Comparison of ENCODE assay signal across 8 mouse cellular contexts in the genomic region with DNA sequence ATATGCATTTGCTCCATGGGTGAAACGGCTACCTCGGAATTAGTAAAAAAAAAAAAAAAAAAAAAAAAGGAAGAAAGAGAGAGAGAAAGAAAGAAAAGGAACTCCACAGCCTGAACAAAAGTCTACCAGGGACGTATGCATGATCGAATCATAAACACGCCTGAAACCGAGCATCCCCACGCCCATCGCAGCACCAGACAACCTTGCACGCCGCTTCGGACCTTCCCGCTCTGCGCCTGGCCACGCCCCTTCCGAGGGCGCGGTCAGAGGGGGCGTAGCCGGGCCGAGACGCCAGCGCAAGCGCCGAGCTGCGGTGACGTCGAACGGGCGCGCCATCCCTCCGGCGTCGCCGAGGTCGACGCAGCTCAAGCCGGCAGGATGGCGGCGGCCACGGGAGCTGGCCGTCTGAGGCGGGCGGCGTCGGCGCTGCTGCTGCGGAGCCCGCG. TPM values are rescaled to one million over a fixed set of nuclear protein-coding genes. Genes with fewer than 3 reads are reported as not detected.
A peak's percentile ranks its signal among the peaks of the same experiment; 100 is the strongest.
DNase-seq lines count a peak whose midpoint lies in the region; ATAC-seq and TF ChIP-seq lines count a peak whose summit lies in the region.

A gene (minus strand): TSS at position 61 of the 446 bp plus-strand sequence.
A gene (plus strand): TSS at position 299 of the 446 bp plus-strand sequence.

- H3K4me3 ChIP-seq in embryonic facial prominence, embryonic 14.5 days (ENCODE audit: low read depth, low read length), result peak within 1 kb of the TSS; percentile 99
- peak within 1 kb of the TSS; percentile 96 for H3K4me3 ChIP-seq in heart, adult 2 months
- peak within 1 kb of the TSS; percentile 99 for H3K4me3 ChIP-seq in limb, embryonic 13.5 days
- peak within 1 kb of the TSS; percentile 99 for H3K4me3 ChIP-seq in midbrain, embryonic 16.5 days (ENCODE audit: low read depth, low read length)

- H3K79me2 ChIP-seq in heart, adult 2 months (replicated peaks; ENCODE audit: control insufficient read depth, insufficient read depth, low read length), result peaks cover 13% of the 10 kb centered on the region

- intact Hi-C loops in heart, adult 2 months (cut with DNase I), result loop anchor here (5.0 kb wide), 3 partner anchors 180 to 670 kb away; a partner anchor contains a TSS

- WGBS in embryonic facial prominence, embryonic 14.5 days, result 0% methylated on average over 8 of the region's 49 CpGs
- WGBS in heart, adult 2 months, result under 1% methylated on average over 48 of the region's 49 CpGs
- 0% methylated on average over 36 of the region's 49 CpGs for WGBS in limb, embryonic 13.5 days
- under 1% methylated on average over 49 of the region's 49 CpGs for WGBS in midbrain, embryonic 16.5 days

- peaks cover 10% of the 10 kb centered on the region for H3K4me1 ChIP-seq in embryonic facial prominence, embryonic 14.5 days (ENCODE audit: control insufficient read depth, insufficient read depth, low read length)
- H3K4me1 ChIP-seq in heart, adult 2 months (ENCODE audit: control insufficient read depth, insufficient read depth, low read length), result no peaks in the 10 kb centered on the region
- H3K4me1 ChIP-seq in limb, embryonic 13.5 days, result peaks cover 32% of the 10 kb centered on the region
- peaks cover 23% of the 10 kb centered on the region for H3K4me1 ChIP-seq in midbrain, embryonic 16.5 days (ENCODE audit: control insufficient read depth, insufficient read depth, low read length)

- DNase-seq in 3T3-L1 (ENCODE audit: low read depth, low spot score), result peak; percentile 92
- peak; percentile 85 to 90 for DNase-seq in adrenal gland, postnatal 4 days (ENCODE audit: low spot score in 2 of 2)
- DNase-seq in embryonic facial prominence, embryonic 14.5 days (ENCODE audit: low spot score), result peak; percentile 97
- peak; percentile 97 to 98 for DNase-seq in heart, adult 2 months
- DNase-seq in kidney, adult 8-10 months, result peak; percentile 93
- peak; percentile 93 to 97 for DNase-seq in spleen, postnatal 10 days (ENCODE audit: low spot score in 2 of 2)

- TF ChIP-seq POLR2A in heart, adult 2 months (IDR thresholded peaks at IDR 0.05; ENCODE audit: insufficient read depth, low read depth, low read length), result peak; percentile 64

- H3K36me3 ChIP-seq in embryonic facial prominence, embryonic 14.5 days (ENCODE audit: control insufficient read depth, insufficient read depth, low read length), result peaks cover 42% of the 10 kb centered on the region
- H3K36me3 ChIP-seq in heart, adult 2 months (ENCODE audit: control insufficient read depth, insufficient read depth, low read length), result no peaks in the 10 kb centered on the region
- H3K36me3 ChIP-seq in limb, embryonic 13.5 days, result peaks cover 53% of the 10 kb centered on the region
- H3K36me3 ChIP-seq in midbrain, embryonic 16.5 days (ENCODE audit: control insufficient read depth, insufficient read depth, low read length), result peaks cover 19% of the 10 kb centered on the region

- peak within 1 kb of the TSS; percentile 95 for H3K9ac ChIP-seq in embryonic facial prominence, embryonic 14.5 days (ENCODE audit: low read depth, low read length)
- peak within 1 kb of the TSS; percentile 91 for H3K9ac ChIP-seq in heart, adult 2 months (ENCODE audit: low read depth, low read length)
- peak within 1 kb of the TSS; percentile 97 for H3K9ac ChIP-seq in limb, embryonic 13.5 days
- H3K9ac ChIP-seq in midbrain, embryonic 16.5 days (ENCODE audit: low read depth, low read length), result peak within 1 kb of the TSS; percentile 95

- peak; percentile 71; the same call in 1 of the 2 replicates for TF ChIP-seq EP300 in heart, adult 2 months (IDR thresholded peaks at IDR 0.05; ENCODE audit: insufficient read depth, low read depth, low read length)

- no peaks in the 10 kb centered on the region for H3K27me3 ChIP-seq in embryonic facial prominence, embryonic 14.5 days (replicated peaks; ENCODE audit: control insufficient read depth, insufficient read depth, low read length)
- no peaks in the 10 kb centered on the region for H3K27me3 ChIP-seq in heart, adult 2 months (ENCODE audit: control insufficient read depth, insufficient read depth, low read length)
- H3K27me3 ChIP-seq in limb, embryonic 13.5 days, result no peaks in the 10 kb centered on the region
- no peaks in the 10 kb centered on the region for H3K27me3 ChIP-seq in midbrain, embryonic 16.5 days (ENCODE audit: control insufficient read depth, insufficient read depth, low read depth, low read length)

- H3K4me2 ChIP-seq in embryonic facial prominence, embryonic 14.5 days (ENCODE audit: low read depth, low read length), result peak within 1 kb of the TSS; percentile 97
- peak within 1 kb of the TSS; percentile 94 for H3K4me2 ChIP-seq in limb, embryonic 13.5 days (replicated peaks)
- peak within 1 kb of the TSS; percentile 68 for H3K4me2 ChIP-seq in midbrain, embryonic 16.5 days (ENCODE audit: low read length)

- peak within 1 kb of the TSS; percentile 99 for H3K27ac ChIP-seq in embryonic facial prominence, embryonic 14.5 days (replicated peaks; ENCODE audit: low read depth, low read length)
- H3K27ac ChIP-seq in heart, adult 2 months, result peak within 1 kb of the TSS; percentile 100
- peak within 1 kb of the TSS; percentile 95 for H3K27ac ChIP-seq in limb, embryonic 13.5 days
- peak within 1 kb of the TSS; percentile 98 for H3K27ac ChIP-seq in midbrain, embryonic 16.5 days (ENCODE audit: low read length)

- ATAC-seq in embryonic facial prominence, embryonic 14.5 days (ENCODE audit: low read depth), result peak; percentile 88
- ATAC-seq in limb, embryonic 13.5 days (ENCODE audit: low FRiP score, low read depth), result peak; percentile 88
- peak; percentile 80 for ATAC-seq in midbrain, embryonic 16.5 days

- TF ChIP-seq CTCF in heart, adult 2 months (IDR thresholded peaks at IDR 0.05), result no peak

- no peaks in the 10 kb centered on the region for H3K9me3 ChIP-seq in embryonic facial prominence, embryonic 14.5 days (ENCODE audit: control insufficient read depth, low read length)
- H3K9me3 ChIP-seq in limb, embryonic 13.5 days, result no peaks in the 10 kb centered on the region
- H3K9me3 ChIP-seq in midbrain, embryonic 16.5 days (replicated peaks; ENCODE audit: control insufficient read depth, low read length, poor library complexity, severe bottlenecking), result no peaks in the 10 kb centered on the region

RNA-seq across cellular contexts. Expression of the first gene that starts in this region (rescaled TPM):
- 10 to 100 TPM; 48.2 to 53.9 TPM for total RNA-seq in adrenal gland, postnatal 4 days (2021)
- polyA plus RNA-seq in embryonic facial prominence, embryonic 14.5 days (2014; fragmentation: Nextera tagmentation; extraction: Ambion mirVana), result 37.2 and 39.3 TPM in 2 replicates
- total RNA-seq in heart, adult 2 months (2021), result 10 to 100 TPM; 12.2 to 14.4 TPM
- 10.2 and 13.6 TPM in 2 replicates for polyA plus RNA-seq in heart, adult 2 months (2012; rRNA removed)
- polyA plus RNA-seq in limb, embryonic 13.5 days (2015; fragmentation: Nextera tagmentation; extraction: Ambion mirVana), result 59.8 and 60.2 TPM in 2 replicates
- 39.8 and 47.5 TPM in 2 replicates for polyA plus RNA-seq in midbrain, embryonic 16.5 days (2015; fragmentation: Nextera tagmentation; extraction: Ambion mirVana)

RNA-seq across cellular contexts. Expression of the second gene that starts in this region (rescaled TPM):
- total RNA-seq in adrenal gland, postnatal 4 days (2021), result 100 to 1,000 TPM; 417 to 454 TPM
- polyA plus RNA-seq in embryonic facial prominence, embryonic 14.5 days (2014; fragmentation: Nextera tagmentation; extraction: Ambion mirVana), result 103 and 107 TPM in 2 replicates
- total RNA-seq in heart, adult 2 months (2021), result 100 to 1,000 TPM; 176 to 202 TPM
- polyA plus RNA-seq in heart, adult 2 months (2012; rRNA removed), result 168 and 212 TPM in 2 replicates
- polyA plus RNA-seq in limb, embryonic 13.5 days (2015; fragmentation: Nextera tagmentation; extraction: Ambion mirVana), result 96.3 and 98.5 TPM in 2 replicates
- polyA plus RNA-seq in midbrain, embryonic 16.5 days (2015; fragmentation: Nextera tagmentation; extraction: Ambion mirVana), result 77.8 and 84.5 TPM in 2 replicates

Comparison
In these comparisons a context has a peak if more than half of its experiments do, and no peak if none do; other contexts are left out.
1. Peak in every context shown above with its lines: DNase-seq, ATAC-seq, H3K4me3 ChIP-seq and H3K27ac ChIP-seq.